Mouse (Mus musculus) myocyte (in vitro differentiated cells): Measurements from ENCODE around the gene Kctd17. TPM values are rescaled to one million over a fixed set of nuclear protein-coding genes. Genes with fewer than 3 reads are reported as not detected.

Experiments used
- H3K27me3 ChIP-seq: one replicate; pipeline ENCODE4 v1.6.1; 2011; ENCODE audit not compliant: control insufficient read depth, insufficient read depth, insufficient read length
- H3K36me3 ChIP-seq: one replicate; pipeline ENCODE4 v1.6.1; 2011; ENCODE audit not compliant: control insufficient read depth, insufficient read depth
- H3K4me2 ChIP-seq: one replicate; pipeline ENCODE4 v1.6.1; 2011; ENCODE audit warnings: low read depth, control low read depth
- H3K4me3 ChIP-seq: one replicate; pipeline ENCODE4 v1.5.1; 2011; ENCODE audit warnings: mild to moderate bottlenecking, control low read depth, moderate library complexity
- H3K79me2 ChIP-seq: one replicate; pipeline ENCODE4 v1.6.1; 2011; ENCODE audit not compliant: control insufficient read depth, insufficient read depth
- H3ac ChIP-seq: one replicate; pipeline ENCODE4 v1.6.1; 2011; ENCODE audit not compliant: control insufficient read depth, insufficient read length
- CEBPB ChIP-seq: IDR thresholded peaks from 2 replicates; pipeline ENCODE4 v1.6.1; 2011; ENCODE audit warnings: mild to moderate bottlenecking, moderate library complexity; ENCODE audit not compliant: poor library complexity, insufficient read depth, severe bottlenecking
- E2F4 ChIP-seq: IDR thresholded peaks from one replicate; pipeline ENCODE4 v1.6.1; 2011; ENCODE audit warnings: mild to moderate bottlenecking, control low read depth, moderate library complexity; ENCODE audit not compliant: insufficient read depth
- MAX ChIP-seq: IDR thresholded peaks from one replicate; pipeline ENCODE4 v1.6.1; 2011; ENCODE audit warnings: low read depth, mild to moderate bottlenecking, control low read depth
- MYOD1 ChIP-seq, 3 experiments: IDR thresholded peaks; one replicate each; pipeline ENCODE4 v1.6.1; 2011; ENCODE audit warnings: control low read depth in 2 of 3, low read depth in 2 of 3, mild to moderate bottlenecking in 2 of 3, moderate library complexity in 1 of 3; ENCODE audit not compliant: insufficient read length in 2 of 3, control insufficient read depth in 1 of 3
- MYOG ChIP-seq, 3 experiments: IDR thresholded peaks; one replicate each; pipeline ENCODE4 v1.6.1; 2011; ENCODE audit warnings: control low read depth in 2 of 3, low read depth in 2 of 3, mild to moderate bottlenecking in 2 of 3; ENCODE audit not compliant: insufficient read length in 2 of 3, control insufficient read depth in 1 of 3, insufficient read depth in 1 of 3
- POLR2A ChIP-seq: IDR thresholded peaks from one replicate; pipeline ENCODE4 v1.6.1; 2011; ENCODE audit warnings: low read depth, mild to moderate bottlenecking, control low read depth, moderate library complexity; ENCODE audit not compliant: insufficient read length
- POLR2AphosphoS2 ChIP-seq: IDR thresholded peaks from one replicate; pipeline ENCODE4 v1.6.1; 2011; ENCODE audit warnings: low read depth, control low read depth; ENCODE audit not compliant: insufficient read length
- REST ChIP-seq: IDR thresholded peaks from one replicate; pipeline ENCODE4 v1.6.1; 2011; ENCODE audit warnings: mild to moderate bottlenecking, control low read depth, moderate library complexity; ENCODE audit not compliant: insufficient read depth, insufficient read length
- SRF ChIP-seq: IDR thresholded peaks from one replicate; pipeline ENCODE4 v1.6.1; 2011; ENCODE audit warnings: low read depth; ENCODE audit not compliant: control insufficient read depth, insufficient read length
- TCF12 ChIP-seq: IDR thresholded peaks from one replicate; pipeline ENCODE4 v1.6.1; 2011; ENCODE audit warnings: mild to moderate bottlenecking, control low read depth; ENCODE audit not compliant: poor library complexity, insufficient read depth, severe bottlenecking
- TCF3 ChIP-seq: IDR thresholded peaks from one replicate; pipeline ENCODE4 v1.6.1; 2011; ENCODE audit warnings: low read depth, control low read depth; ENCODE audit not compliant: insufficient read length
- USF1 ChIP-seq: IDR thresholded peaks from one replicate; pipeline ENCODE4 v1.6.1; 2011; ENCODE audit warnings: low read depth, mild to moderate bottlenecking, control low read depth, moderate library complexity
- polyA plus RNA-seq: library from polyadenylated mRNA; unstranded; fragments of >200 nt; fragmentation: generic; extraction: Trizol; gene quantifications from one replicate; pipeline ENCODE4 v1.2.1, GENCODE M21; 2012; ENCODE audit warnings: missing spikeins

The Kctd17 gene
- polyA plus RNA-seq, 1 experiment: 161 TPM

DNA sequence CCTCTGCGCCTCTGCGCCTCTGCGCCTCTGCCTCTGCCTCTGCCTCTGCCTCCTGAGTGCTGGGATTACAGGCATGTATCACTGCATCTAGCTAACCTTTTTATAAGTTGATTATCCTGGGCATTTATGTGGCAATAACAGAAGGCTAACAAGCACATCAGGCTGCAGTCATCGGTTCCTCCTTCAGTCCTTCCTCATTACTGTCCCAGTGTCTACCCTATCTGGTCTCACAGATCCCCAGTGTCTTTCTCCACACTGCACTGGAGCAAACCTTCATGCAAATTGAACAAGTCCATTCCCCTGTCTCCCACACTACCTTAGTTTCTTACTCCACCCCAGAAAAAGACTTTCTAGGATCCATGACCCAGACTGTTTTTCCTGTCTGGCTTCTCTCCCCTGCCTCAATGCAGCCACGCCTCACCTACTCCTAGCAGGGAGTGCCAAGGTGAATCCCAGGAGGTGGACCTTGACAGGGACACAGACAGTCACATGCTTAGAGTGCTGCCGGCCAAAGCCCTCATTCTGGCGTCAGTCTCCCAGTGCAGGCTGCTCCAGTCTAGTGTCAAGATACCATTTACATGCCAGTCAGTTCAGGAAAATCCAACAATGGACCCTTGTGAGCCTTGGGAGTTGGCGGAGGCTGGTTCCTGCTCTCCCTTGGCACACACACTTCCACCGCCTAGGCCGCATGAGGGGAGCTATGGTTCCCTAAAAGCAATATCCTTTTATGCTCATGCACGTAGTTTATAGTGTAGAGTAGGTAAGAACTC lies 44.7 kb upstream of the Kctd17 start:
- no peak for TF ChIP-seq CEBPB
- Histone ChIP-seq H3K4me3 (no peak overlapping the region), H3ac (no peak overlapping the region), H3K27me3 (peaks cover 23% of the 10 kb centered on the region), H3K36me3 (no peaks in the 10 kb centered on the region), H3K4me2 (no peak overlapping the region), H3K79me2 (no peaks in the 10 kb centered on the region)

DNA sequence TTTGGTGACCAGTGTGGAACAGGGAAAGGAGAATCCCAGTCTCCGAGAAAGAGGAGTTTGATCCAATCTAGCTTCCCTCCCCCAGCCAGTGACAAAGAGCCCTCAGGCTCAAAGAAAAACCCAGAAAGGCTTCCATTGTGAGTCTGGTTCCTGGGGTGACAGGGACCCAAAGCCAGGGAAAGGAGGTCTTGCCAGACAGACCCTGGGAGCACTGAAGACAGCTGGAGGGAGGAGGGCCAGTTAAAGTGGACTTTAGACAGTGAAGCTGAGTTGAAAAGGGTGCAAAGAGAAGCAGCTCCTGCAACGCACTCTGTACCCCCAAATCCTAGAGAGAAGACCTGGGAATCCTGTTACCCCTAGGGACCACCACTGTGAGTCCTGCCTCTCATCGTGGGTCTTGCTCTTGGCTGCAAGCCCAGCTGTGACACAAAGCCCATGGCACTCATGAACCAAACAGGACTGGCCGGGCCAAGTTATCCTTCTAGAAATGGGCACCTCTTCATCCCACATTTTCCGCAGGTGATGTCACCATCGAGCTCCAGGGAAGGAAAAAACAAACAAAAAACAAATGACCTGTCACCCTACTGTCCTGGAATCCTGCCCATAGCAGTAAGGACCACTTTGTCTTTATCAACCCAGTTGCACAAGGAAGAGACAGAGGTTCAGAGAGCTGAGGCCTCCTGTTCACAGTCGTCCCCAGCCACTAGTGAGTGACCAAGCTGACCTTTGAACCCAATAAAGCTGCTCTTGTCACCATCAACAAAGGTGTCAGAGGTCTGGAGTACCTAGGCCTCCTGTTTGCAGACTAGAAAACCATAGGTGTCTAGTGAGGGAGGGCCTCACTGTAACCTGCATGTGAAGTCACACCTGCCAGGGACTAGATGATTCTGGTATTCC lies 43.9 kb upstream of the Kctd17 start:
- H3K4me2 ChIP-seq: no peak overlapping the region
- H3K36me3 ChIP-seq: no peaks in the 10 kb centered on the region
- H3K4me3 ChIP-seq: no peak overlapping the region
- no peak overlapping the region for H3ac ChIP-seq
- peaks cover 23% of the 10 kb centered on the region for H3K27me3 ChIP-seq
- H3K79me2 ChIP-seq: no peaks in the 10 kb centered on the region
- TF ChIP-seq TCF12: no peak
- TF ChIP-seq MAX: no peak
- no peak for TF ChIP-seq POLR2AphosphoS2
- TF ChIP-seq REST: no peak
- TF ChIP-seq SRF: no peak
- TF ChIP-seq TCF3: no peak
- no peak for TF ChIP-seq E2F4
- TF ChIP-seq CEBPB: no peak
- TF ChIP-seq MYOD1 (IDR thresholded peaks at IDR 0.05; ENCODE audit: control insufficient read depth in 1 of 3, insufficient read length in 2 of 3, low read depth in 2 of 3): no peak
- no peak for TF ChIP-seq USF1
- TF ChIP-seq MYOG (IDR thresholded peaks at IDR 0.05; ENCODE audit: control insufficient read depth in 1 of 3, insufficient read depth in 1 of 3, insufficient read length in 2 of 3, low read depth in 2 of 3): no peak
- no peak for TF ChIP-seq POLR2A

DNA sequence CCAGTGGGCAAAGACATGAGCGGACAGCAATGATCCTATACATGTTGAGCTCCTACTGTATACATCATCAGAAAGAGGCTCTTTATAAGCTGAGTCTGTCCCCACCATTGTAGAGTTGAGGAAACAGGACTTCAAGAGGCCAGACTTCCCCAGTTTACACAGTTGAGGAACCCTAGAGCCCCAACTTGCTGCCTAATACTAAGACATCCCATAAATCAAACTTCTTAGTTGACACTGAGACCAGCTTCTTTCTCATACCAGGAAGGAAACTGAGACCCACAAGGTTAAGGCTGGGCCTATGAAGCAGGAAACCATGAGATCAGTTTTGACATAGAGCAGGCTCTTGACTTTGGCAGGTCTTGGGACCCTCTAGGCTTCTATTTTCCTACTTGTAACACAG lies 42.8 kb upstream of the Kctd17 start:
- Histone ChIP-seq H3K4me3 (no peak overlapping the region), H3K79me2 (no peaks in the 10 kb centered on the region), H3K36me3 (no peaks in the 10 kb centered on the region), H3K27me3 (peaks cover 33% of the 10 kb centered on the region), H3K4me2 (no peak overlapping the region), H3ac (no peak overlapping the region)
- TF ChIP-seq MYOG (IDR thresholded peaks at IDR 0.05; ENCODE audit: control insufficient read depth in 1 of 3, insufficient read depth in 1 of 3, insufficient read length in 2 of 3, low read depth in 2 of 3) (no peak), POLR2A (no peak), TCF3 (no peak), SRF (no peak), REST (no peak), MYOD1 (IDR thresholded peaks at IDR 0.05; ENCODE audit: control insufficient read depth in 1 of 3, insufficient read length in 2 of 3, low read depth in 2 of 3) (no peak), MAX (no peak), POLR2AphosphoS2 (no peak), E2F4 (no peak), TCF12 (no peak), CEBPB (no peak), USF1 (no peak)

GRCm38 (mm10) chr15:78390855-78391254 lies 37.5 kb upstream of the Kctd17 start:
- H3K36me3 ChIP-seq: no peaks in the 10 kb centered on the region
- H3ac ChIP-seq: no peak overlapping the region
- H3K4me3 ChIP-seq: no peak overlapping the region
- no peak for TF ChIP-seq POLR2A
- TF ChIP-seq USF1: no peak
- no peak for TF ChIP-seq CEBPB
- no peak for TF ChIP-seq MYOG (IDR thresholded peaks at IDR 0.05; ENCODE audit: control insufficient read depth in 1 of 3, insufficient read depth in 1 of 3, insufficient read length in 2 of 3, low read depth in 2 of 3)
- no peak for TF ChIP-seq MYOD1 (IDR thresholded peaks at IDR 0.05; ENCODE audit: control insufficient read depth in 1 of 3, insufficient read length in 2 of 3, low read depth in 2 of 3)
- TF ChIP-seq POLR2AphosphoS2: no peak
- no peak for TF ChIP-seq E2F4
- no peak for TF ChIP-seq TCF3
- TF ChIP-seq TCF12: no peak
- TF ChIP-seq REST: no peak
- TF ChIP-seq SRF: no peak
- peaks cover 44% of the 10 kb centered on the region for H3K27me3 ChIP-seq
- H3K79me2 ChIP-seq: no peaks in the 10 kb centered on the region
- H3K4me2 ChIP-seq: no peak overlapping the region
